Mouse (Mus musculus): ENCODE measurements around the gene Bcl2a1d. TPM values are rescaled to one million over a fixed set of nuclear protein-coding genes. Genes with fewer than 3 reads are reported as not detected.
"Not testable (repeated sequence)": the region's sequence is repeated elsewhere in the genome, so short reads cannot be mapped to it uniquely, and the experiment has no call there.

Bcl2a1d gene
- polyA plus RNA-seq, 1 experiment = not detected

- not testable (repeated sequence) for H3K79me2 ChIP-seq (ENCODE audit: control insufficient read depth, insufficient read depth); H3K27me3 ChIP-seq (ENCODE audit: control insufficient read depth, insufficient read depth, insufficient read length); H3ac ChIP-seq (ENCODE audit: control insufficient read depth, insufficient read length)
These were observed 13.6 kb downstream of the Bcl2a1d start for GRCm38 (mm10) chr9:88718140-88718539.

GRCm38 (mm10) chr9:88714515-88714914, 17.2 kb downstream of the Bcl2a1d start:
- H3K36me3 ChIP-seq (ENCODE audit: control insufficient read depth, insufficient read depth); H3K4me2 ChIP-seq (ENCODE audit: low read depth); H3K4me3 ChIP-seq; H3ac ChIP-seq (ENCODE audit: control insufficient read depth, insufficient read length); H3K27me3 ChIP-seq (ENCODE audit: control insufficient read depth, insufficient read depth, insufficient read length); H3K79me2 ChIP-seq (ENCODE audit: control insufficient read depth, insufficient read depth): not testable (repeated sequence)

More at GRCm38 (mm10) chr9:88718140-88718539, 13.6 kb downstream of the Bcl2a1d start:
- not testable (repeated sequence) for H3K36me3 ChIP-seq (ENCODE audit: control insufficient read depth, insufficient read depth); H3K4me2 ChIP-seq (ENCODE audit: low read depth); H3K4me3 ChIP-seq

GRCm38 (mm10) chr9:88712164-88712749, 19.5 kb downstream of the Bcl2a1d start:
- not testable (repeated sequence) for H3K79me2 ChIP-seq (ENCODE audit: control insufficient read depth, insufficient read depth); H3K36me3 ChIP-seq (ENCODE audit: control insufficient read depth, insufficient read depth); H3ac ChIP-seq (ENCODE audit: control insufficient read depth, insufficient read length); H3K27me3 ChIP-seq (ENCODE audit: control insufficient read depth, insufficient read depth, insufficient read length); H3K4me3 ChIP-seq; H3K4me2 ChIP-seq (ENCODE audit: low read depth)

- H3K4me2 ChIP-seq (ENCODE audit: low read depth); H3ac ChIP-seq (ENCODE audit: control insufficient read depth, insufficient read length); H3K79me2 ChIP-seq (ENCODE audit: control insufficient read depth, insufficient read depth); H3K27me3 ChIP-seq (ENCODE audit: control insufficient read depth, insufficient read depth, insufficient read length); H3K4me3 ChIP-seq; H3K36me3 ChIP-seq (ENCODE audit: control insufficient read depth, insufficient read depth): not testable (repeated sequence)
These were observed 20.7 kb downstream of the Bcl2a1d start for GRCm38 (mm10) chr9:88710910-88711438.

- H3ac ChIP-seq (ENCODE audit: control insufficient read depth, insufficient read length); H3K27me3 ChIP-seq (ENCODE audit: control insufficient read depth, insufficient read depth, insufficient read length); H3K79me2 ChIP-seq (ENCODE audit: control insufficient read depth, insufficient read depth); H3K4me2 ChIP-seq (ENCODE audit: low read depth); H3K36me3 ChIP-seq (ENCODE audit: control insufficient read depth, insufficient read depth); H3K4me3 ChIP-seq: not testable (repeated sequence)
These were observed 21.3 kb downstream of the Bcl2a1d start for GRCm38 (mm10) chr9:88710439-88710838.

- not testable (repeated sequence) for H3K36me3 ChIP-seq (ENCODE audit: control insufficient read depth, insufficient read depth); H3K79me2 ChIP-seq (ENCODE audit: control insufficient read depth, insufficient read depth); H3ac ChIP-seq (ENCODE audit: control insufficient read depth, insufficient read length); H3K4me3 ChIP-seq; H3K27me3 ChIP-seq (ENCODE audit: control insufficient read depth, insufficient read depth, insufficient read length); H3K4me2 ChIP-seq (ENCODE audit: low read depth)
These were observed 21.9 kb downstream of the Bcl2a1d start for GRCm38 (mm10) chr9:88709794-88710193.

- Histone ChIP-seq H3K36me3 (ENCODE audit: control insufficient read depth, insufficient read depth) (no peaks in the 10 kb centered on the region), H3ac (ENCODE audit: control insufficient read depth, insufficient read length) (no peak overlapping the region), H3K79me2 (ENCODE audit: control insufficient read depth, insufficient read depth) (no peaks in the 10 kb centered on the region), H3K4me2 (ENCODE audit: low read depth) (no peak overlapping the region), H3K4me3 (no peak overlapping the region), H3K27me3 (ENCODE audit: control insufficient read depth, insufficient read depth, insufficient read length) (no peaks in the 10 kb centered on the region)
- TF ChIP-seq E2F4 (IDR thresholded peaks at IDR 0.05; ENCODE audit: insufficient read depth) (no peak), POLR2A (IDR thresholded peaks at IDR 0.05; ENCODE audit: insufficient read length, low read depth) (no peak), REST (IDR thresholded peaks at IDR 0.05; ENCODE audit: insufficient read depth, insufficient read length) (no peak), MYOD1 (IDR thresholded peaks at IDR 0.05; ENCODE audit: control insufficient read depth in 1 of 3, insufficient read length in 2 of 3, low read depth in 2 of 3) (no peak)
These were observed 22.4 kb downstream of the Bcl2a1d start for GRCm38 (mm10) chr9:88709304-88709703.

GRCm38 (mm10) chr9:88706700-88707099, 25.0 kb downstream of the Bcl2a1d start:
- Histone ChIP-seq H3K79me2 (ENCODE audit: control insufficient read depth, insufficient read depth) (no peaks in the 10 kb centered on the region), H3ac (ENCODE audit: control insufficient read depth, insufficient read length) (no peak overlapping the region), H3K36me3 (ENCODE audit: control insufficient read depth, insufficient read depth) (no peaks in the 10 kb centered on the region), H3K4me3 (no peak overlapping the region), H3K4me2 (ENCODE audit: low read depth) (no peak overlapping the region), H3K27me3 (ENCODE audit: control insufficient read depth, insufficient read depth, insufficient read length) (no peaks in the 10 kb centered on the region)
- no peak for TF ChIP-seq TCF12 (IDR thresholded peaks at IDR 0.05; ENCODE audit: insufficient read depth, poor library complexity, severe bottlenecking)
- TF ChIP-seq POLR2A (IDR thresholded peaks at IDR 0.05; ENCODE audit: insufficient read length, low read depth) = no peak
- no peak for TF ChIP-seq CEBPB (IDR thresholded peaks at IDR 0.05; ENCODE audit: insufficient read depth, poor library complexity, severe bottlenecking)
- TF ChIP-seq USF1 (IDR thresholded peaks at IDR 0.05; ENCODE audit: low read depth) = no peak
- no peak for TF ChIP-seq MAX (IDR thresholded peaks at IDR 0.05; ENCODE audit: low read depth)
- TF ChIP-seq POLR2AphosphoS2 (IDR thresholded peaks at IDR 0.05; ENCODE audit: insufficient read length, low read depth) = no peak
- no peak for TF ChIP-seq SRF (IDR thresholded peaks at IDR 0.05; ENCODE audit: control insufficient read depth, insufficient read length, low read depth)
- no peak for TF ChIP-seq MYOD1 (IDR thresholded peaks at IDR 0.05; ENCODE audit: control insufficient read depth in 1 of 3, insufficient read length in 2 of 3, low read depth in 2 of 3)
- TF ChIP-seq TCF3 (IDR thresholded peaks at IDR 0.05; ENCODE audit: insufficient read length, low read depth) = no peak
- TF ChIP-seq E2F4 (IDR thresholded peaks at IDR 0.05; ENCODE audit: insufficient read depth) = no peak
- no peak for TF ChIP-seq REST (IDR thresholded peaks at IDR 0.05; ENCODE audit: insufficient read depth, insufficient read length)
- no peak for TF ChIP-seq MYOG (IDR thresholded peaks at IDR 0.05; ENCODE audit: control insufficient read depth in 1 of 3, insufficient read depth in 1 of 3, insufficient read length in 2 of 3, low read depth in 2 of 3)

GRCm38 (mm10) chr9:88705157-88705556, 26.6 kb downstream of the Bcl2a1d start:
- H3ac ChIP-seq (ENCODE audit: control insufficient read depth, insufficient read length); H3K79me2 ChIP-seq (ENCODE audit: control insufficient read depth, insufficient read depth); H3K36me3 ChIP-seq (ENCODE audit: control insufficient read depth, insufficient read depth); H3K4me2 ChIP-seq (ENCODE audit: low read depth); H3K4me3 ChIP-seq; H3K27me3 ChIP-seq (ENCODE audit: control insufficient read depth, insufficient read depth, insufficient read length): not testable (repeated sequence)

- not testable (repeated sequence) for H3K4me3 ChIP-seq; H3K79me2 ChIP-seq (ENCODE audit: control insufficient read depth, insufficient read depth); H3ac ChIP-seq (ENCODE audit: control insufficient read depth, insufficient read length); H3K36me3 ChIP-seq (ENCODE audit: control insufficient read depth, insufficient read depth); H3K27me3 ChIP-seq (ENCODE audit: control insufficient read depth, insufficient read depth, insufficient read length); H3K4me2 ChIP-seq (ENCODE audit: low read depth)
These were observed 33.0 kb downstream of the Bcl2a1d start for GRCm38 (mm10) chr9:88698746-88699145.

Measured in myocyte (in vitro differentiated cells).